Mouse (Mus musculus) intestine, postnatal 0 days (tissue): ENCODE measurements around the gene Asic2. TPM values are rescaled to one million over a fixed set of nuclear protein-coding genes. Genes with fewer than 3 reads are reported as not detected.

Source experiments
- ATAC-seq: fragments of 200-750 bp; cut with Nextera tagmentation; 2 replicates; pipeline ENCODE4 v1.8.0; 2017; ENCODE audit warnings: mild to moderate bottlenecking, moderate TSS enrichment, moderate library complexity
- H3K27ac ChIP-seq: fragments of 300-500 bp; sonication (generic); 2 replicates; pipeline ENCODE4 v1.5.1; 2014; ENCODE audit warnings: mild to moderate bottlenecking, low read depth, low read length, moderate library complexity
- H3K27me3 ChIP-seq: fragments of 300-500 bp; sonication (generic); replicated peaks from 2 replicates; pipeline ENCODE4 v1.6.1; 2014; ENCODE audit warnings: low read length, mixed read lengths; ENCODE audit not compliant: control insufficient read depth, insufficient read depth
- H3K36me3 ChIP-seq: fragments of 300-500 bp; sonication (generic); 2 replicates; pipeline ENCODE4 v1.6.1; 2014; ENCODE audit warnings: mild to moderate bottlenecking, moderate library complexity; ENCODE audit not compliant: control insufficient read depth, insufficient read depth
- H3K4me1 ChIP-seq: fragments of 300-500 bp; sonication (generic); replicated peaks from 2 replicates; pipeline ENCODE4 v1.6.1; 2014; ENCODE audit warnings: antibody characterized with exemption, low read length, mixed read lengths; ENCODE audit not compliant: control insufficient read depth, insufficient read depth
- H3K4me2 ChIP-seq: fragments of 300-500 bp; sonication (generic); replicated peaks from 2 replicates; pipeline ENCODE4 v1.6.1; 2014; ENCODE audit warnings: low read depth, mild to moderate bottlenecking, moderate library complexity
- H3K4me3 ChIP-seq: fragments of 300-500 bp; sonication (generic); 2 replicates; pipeline ENCODE4 v1.5.1; 2014; ENCODE audit warnings: low read depth, low read length
- H3K9ac ChIP-seq: fragments of 300-500 bp; sonication (generic); 2 replicates; pipeline ENCODE4 v1.6.1; 2014; ENCODE audit warnings: mild to moderate bottlenecking, low read depth, low read length
- H3K9me3 ChIP-seq: fragments of 300-500 bp; sonication (generic); 2 replicates; pipeline ENCODE4 v1.6.1; 2016; ENCODE audit warnings: mixed run types; ENCODE audit not compliant: control insufficient read depth
- CTCF ChIP-seq: sonication (generic); IDR thresholded peaks from 2 replicates; pipeline ENCODE4 v1.5.1; 2016; ENCODE audit warnings: low read depth, mild to moderate bottlenecking, control low read depth, antibody characterized with exemption, moderate library complexity
- WGBS: fragments of 180-500 bp; shearing (Covaris S2); extraction: QIAGEN DNeasy Blood & Tissue Kit; methylation state at CpG from one replicate; pipeline ENCODE4 v1.1.7; 2014; 5-methylcytosine and 5-hydroxymethylcytosine counted together
- polyA plus RNA-seq: library from polyadenylated mRNA; unstranded; fragments of >200 nt; fragmentation: Nextera tagmentation; extraction: Ambion mirVana; gene quantifications from 2 replicates; pipeline ENCODE4 v1.2.1, GENCODE M21; 2015

Asic2 gene
- polyA plus RNA-seq, 1 experiment from 2014 or later = 0.55 TPM

GRCm38 (mm10) chr11:81461748-81462147 is 506.5 kb downstream of the Asic2 start:
- no peak overlapping the region for H3K9ac ChIP-seq
- H3K4me2 ChIP-seq = no peak overlapping the region
- H3K27me3 ChIP-seq = no peaks in the 10 kb centered on the region
- TF ChIP-seq CTCF = no peak
- no peaks in the 10 kb centered on the region for H3K4me1 ChIP-seq
- H3K27ac ChIP-seq = no peak overlapping the region
- no peak for ATAC-seq
- no peaks in the 10 kb centered on the region for H3K36me3 ChIP-seq
- WGBS = 38% methylated on average over 4 of the region's 4 CpGs
- no peak overlapping the region for H3K4me3 ChIP-seq
- H3K9me3 ChIP-seq = peaks cover 4% of the 10 kb centered on the region; the same call in 1 of the 2 replicates

GRCm38 (mm10) chr11:81454921-81455320 is 513.3 kb downstream of the Asic2 start:
- Histone ChIP-seq H3K4me3 (no peak overlapping the region), H3K9ac (no peak overlapping the region), H3K4me1 (no peaks in the 10 kb centered on the region), H3K27ac (no peak overlapping the region), H3K36me3 (no peaks in the 10 kb centered on the region), H3K4me2 (no peak overlapping the region), H3K9me3 (no peaks in the 10 kb centered on the region), H3K27me3 (no peaks in the 10 kb centered on the region)
- no peak for ATAC-seq
- 85% methylated on average over 4 of the region's 4 CpGs for WGBS
- TF ChIP-seq CTCF = no peak

DNA sequence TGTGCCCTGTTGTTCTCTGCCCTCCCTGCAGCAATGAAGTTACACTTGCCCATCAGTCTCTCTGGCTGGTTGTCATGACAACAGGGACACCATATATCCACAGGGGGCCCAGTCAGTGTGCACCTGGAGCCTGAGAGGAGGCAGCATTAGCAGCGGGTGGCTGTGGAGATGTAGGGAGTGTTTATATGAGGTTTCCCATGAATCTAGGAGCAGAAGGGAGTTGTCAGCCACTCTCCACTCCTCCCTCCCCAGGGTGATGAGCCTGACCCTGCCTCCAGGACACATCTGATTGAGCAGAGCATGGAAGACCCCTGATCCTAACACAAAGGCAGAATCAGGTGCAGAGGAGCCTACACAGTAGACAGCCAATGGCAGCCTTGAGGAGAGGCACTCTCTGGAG is 514.1 kb downstream of the Asic2 start:
- ATAC-seq = no peak
- Histone ChIP-seq H3K4me3 (no peak overlapping the region), H3K9ac (no peak overlapping the region), H3K27me3 (no peaks in the 10 kb centered on the region), H3K9me3 (no peaks in the 10 kb centered on the region), H3K4me2 (no peak overlapping the region), H3K4me1 (no peaks in the 10 kb centered on the region), H3K27ac (no peak overlapping the region), H3K36me3 (no peaks in the 10 kb centered on the region)
- 21% methylated on average over 1 of the region's 1 CpGs for WGBS
- no peak for TF ChIP-seq CTCF

DNA sequence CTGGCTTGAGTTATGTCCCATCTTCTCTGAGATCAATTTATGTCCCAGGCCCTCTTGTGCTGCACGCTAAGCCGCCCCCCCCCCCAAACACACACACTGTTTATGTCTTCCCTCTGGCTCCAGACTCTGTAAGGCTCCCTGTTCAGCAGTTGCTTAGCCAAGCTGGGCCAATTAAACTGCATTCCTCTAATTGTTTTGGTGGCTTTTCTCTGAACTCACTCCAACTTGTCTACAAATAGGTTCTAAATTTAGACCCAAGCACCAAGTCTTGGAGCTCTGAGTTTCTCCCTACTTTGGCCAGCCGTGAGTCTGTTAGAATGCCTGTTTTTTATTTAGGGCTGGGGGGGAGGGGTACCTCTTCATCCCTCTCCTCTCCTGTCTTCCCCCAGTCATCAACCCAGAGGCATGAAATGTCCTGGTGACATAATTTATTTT is 519.0 kb downstream of the Asic2 start:
- Histone ChIP-seq H3K36me3 (no peaks in the 10 kb centered on the region), H3K4me2 (no peak overlapping the region), H3K27me3 (no peaks in the 10 kb centered on the region), H3K27ac (no peak overlapping the region), H3K4me1 (no peaks in the 10 kb centered on the region), H3K9me3 (no peaks in the 10 kb centered on the region), H3K4me3 (no peak overlapping the region), H3K9ac (no peak overlapping the region)
- WGBS = 31% methylated on average over 3 of the region's 3 CpGs
- ATAC-seq = no peak
- TF ChIP-seq CTCF = no peak

DNA sequence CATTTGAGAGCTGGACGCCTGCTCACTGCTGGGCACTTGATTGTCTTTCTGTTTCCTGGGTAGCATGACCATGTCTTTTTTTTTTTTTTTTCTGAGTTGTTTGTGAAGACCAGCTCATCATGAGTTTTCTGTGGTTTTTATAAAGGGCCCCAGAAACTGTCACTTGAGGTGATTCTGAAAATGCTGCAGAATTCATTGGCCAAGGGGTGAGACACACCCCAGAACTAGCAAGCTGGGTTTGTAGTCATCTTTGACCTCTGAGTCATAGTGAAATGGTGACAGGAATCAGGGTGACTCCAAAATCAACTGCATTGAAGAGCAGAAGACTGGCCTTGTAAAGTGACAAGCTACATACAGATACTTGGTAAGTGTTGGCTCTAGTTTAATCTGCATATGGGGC is 521.9 kb downstream of the Asic2 start:
- Histone ChIP-seq H3K9ac (no peak overlapping the region), H3K27me3 (no peaks in the 10 kb centered on the region), H3K4me3 (no peak overlapping the region), H3K9me3 (no peaks in the 10 kb centered on the region), H3K36me3 (no peaks in the 10 kb centered on the region), H3K4me1 (no peaks in the 10 kb centered on the region), H3K27ac (no peak overlapping the region), H3K4me2 (no peak overlapping the region)
- whole genome bisulfite sequencing = 64% methylated on average over 1 of the region's 1 CpGs
- no peak for TF ChIP-seq CTCF
- ATAC-seq = no peak

- H3K4me1 ChIP-seq = no peaks in the 10 kb centered on the region
- H3K27me3 ChIP-seq = no peaks in the 10 kb centered on the region
- no peak overlapping the region for H3K4me2 ChIP-seq
- ATAC-seq = no peak
- no peaks in the 10 kb centered on the region for H3K36me3 ChIP-seq
- H3K27ac ChIP-seq = no peak overlapping the region
- no peak overlapping the region for H3K4me3 ChIP-seq
- TF ChIP-seq CTCF = no peak
- H3K9ac ChIP-seq = no peak overlapping the region
- 56% methylated on average over 14 of the region's 14 CpGs for WGBS
- H3K9me3 ChIP-seq = no peaks in the 10 kb centered on the region
Observed at GRCm38 (mm10) chr11:81426857-81427256, 541.4 kb downstream of the Asic2 start.

DNA sequence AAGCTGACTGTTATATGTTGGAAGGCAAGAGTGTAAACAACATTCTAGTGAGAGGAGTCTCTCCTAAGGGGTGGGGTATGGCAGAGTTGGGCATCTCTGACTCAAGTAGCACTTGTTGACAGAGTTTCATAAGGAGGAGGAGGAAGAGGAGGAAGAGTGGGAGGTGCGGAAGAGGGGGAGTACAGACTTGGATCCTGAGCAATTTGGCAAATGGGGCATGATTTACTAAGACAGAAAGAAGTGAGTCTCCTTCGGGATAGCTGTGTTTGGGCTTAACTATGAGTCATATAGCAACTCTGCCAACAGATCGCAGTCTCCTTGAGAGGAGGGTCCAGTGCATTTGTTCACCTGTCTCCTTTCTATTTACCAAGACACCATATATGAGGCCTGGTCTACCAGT is 549.1 kb downstream of the Asic2 start:
- TF ChIP-seq CTCF = no peak
- H3K36me3 ChIP-seq = no peaks in the 10 kb centered on the region
- H3K9me3 ChIP-seq = no peaks in the 10 kb centered on the region
- no peaks in the 10 kb centered on the region for H3K4me1 ChIP-seq
- ATAC-seq = no peak
- no peak overlapping the region for H3K27ac ChIP-seq
- H3K4me2 ChIP-seq = no peak overlapping the region
- 87% methylated on average over 3 of the region's 3 CpGs for WGBS
- H3K27me3 ChIP-seq = no peaks in the 10 kb centered on the region
- no peak overlapping the region for H3K4me3 ChIP-seq
- H3K9ac ChIP-seq = no peak overlapping the region
